Mouse (Mus musculus): ENCODE measurements at regions not wholly inside any gene's neighbourhood (a gene's known extent, or its start where the extent isn't known, plus 50 kb on each side); places are given as distances from the start of the nearest gene placed in this dataset.
A peak's percentile ranks its signal among the peaks of the same experiment; 100 is the strongest.

- no peak for DNase-seq
Measured at GRCm38 (mm10) chr8:128059817-128060216, 298.6 kb upstream of the Nrp1 start.

- DNase-seq = no peak
Measured at GRCm38 (mm10) chr8:128064211-128064610, 294.2 kb upstream of the Nrp1 start.

- no peak for DNase-seq
Measured at GRCm38 (mm10) chr8:128065127-128065526, 293.3 kb upstream of the Nrp1 start.

GRCm38 (mm10) chr8:128065964-128066680 is 292.3 kb upstream of the Nrp1 start:
- peak; percentile 8 for DNase-seq

DNA sequence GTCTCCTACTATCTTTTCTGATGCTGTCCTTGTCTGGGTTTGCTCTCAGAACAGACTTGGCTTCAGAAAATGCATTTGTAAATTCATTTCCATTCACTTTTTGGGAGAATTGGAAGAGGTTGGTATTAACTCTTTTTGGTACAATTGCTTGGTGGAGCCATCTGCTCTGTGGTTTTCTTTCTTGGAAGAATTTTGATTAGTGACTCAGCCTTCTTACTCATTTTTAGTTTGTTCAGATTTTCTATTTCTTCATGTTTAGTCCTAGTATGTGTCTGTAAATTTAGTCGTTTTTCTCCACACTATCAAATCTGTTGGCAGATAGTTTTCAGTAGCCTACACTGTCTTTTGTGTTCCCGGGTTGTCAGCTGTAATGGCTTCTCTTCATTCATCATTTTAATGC is 288.7 kb upstream of the Nrp1 start:
- no peak for DNase-seq

DNA sequence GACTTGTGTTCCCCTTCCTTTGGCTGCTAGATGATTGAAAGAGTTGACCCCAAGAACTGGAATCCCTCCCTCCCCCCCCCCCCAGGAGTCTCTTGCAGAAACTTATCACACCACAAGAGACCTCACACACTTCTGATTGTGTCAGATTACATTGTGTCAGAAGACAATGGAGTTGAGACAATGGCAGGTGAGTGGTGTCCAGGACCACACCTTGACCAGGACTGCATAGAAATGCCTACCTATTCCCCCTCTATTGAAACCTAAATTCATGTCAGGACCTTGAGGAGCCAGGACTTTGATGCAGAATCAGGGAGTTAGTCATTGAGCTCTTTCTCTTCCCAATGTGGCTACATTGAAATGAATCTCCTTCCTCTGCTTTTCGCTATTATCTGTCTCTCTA is 282.8 kb upstream of the Nrp1 start:
- no peak for DNase-seq

DNA sequence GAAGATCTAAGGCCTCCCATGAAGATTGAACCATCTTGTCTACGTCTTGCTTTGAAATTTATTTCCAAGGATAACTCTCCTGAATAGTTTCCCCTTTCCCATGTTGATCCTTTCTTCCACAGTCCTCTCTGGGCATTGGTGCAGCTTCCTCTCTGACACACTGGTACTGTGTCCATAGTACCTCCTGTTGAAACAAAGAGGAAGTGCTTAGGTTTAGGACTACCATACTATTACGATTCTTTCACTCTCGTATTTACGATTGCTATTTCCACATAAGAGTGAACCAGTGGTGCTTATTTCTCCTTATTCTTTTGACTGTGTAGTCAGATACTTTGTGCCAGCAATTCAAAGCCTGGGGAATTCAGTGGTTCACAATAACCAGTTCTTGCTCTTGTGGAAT is 282.2 kb upstream of the Nrp1 start:
- no peak for DNase-seq

DNA sequence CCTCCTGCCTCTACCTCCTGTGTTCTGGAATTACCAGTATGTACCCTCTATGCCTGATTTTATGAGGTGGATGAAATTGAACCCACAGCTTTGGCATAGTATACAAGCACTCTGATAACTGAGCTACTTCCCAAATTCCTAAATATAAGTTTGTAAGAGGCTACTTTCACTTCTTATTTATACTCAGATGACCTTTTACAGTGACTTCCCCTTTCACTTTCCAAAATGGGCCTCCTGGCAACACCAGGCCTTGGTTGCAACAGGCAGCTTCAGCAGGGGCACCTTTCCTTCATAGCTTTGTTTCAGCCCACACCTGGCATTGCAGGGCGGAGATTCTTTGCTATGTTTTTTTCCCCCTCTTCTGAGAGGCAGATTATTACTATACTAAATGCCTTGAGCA is 279.7 kb upstream of the Nrp1 start:
- DNase-seq = no peak

GRCm38 (mm10) chr8:128085800-128086199 is 272.6 kb upstream of the Nrp1 start:
- DNase-seq = no peak

- no peak for DNase-seq
Measured at GRCm38 (mm10) chr8:128087500-128087899, 270.9 kb upstream of the Nrp1 start.

- DNase-seq = no peak
Measured at GRCm38 (mm10) chr8:128092826-128093225, 265.6 kb upstream of the Nrp1 start.

GRCm38 (mm10) chr8:128095451-128095850 is 263.0 kb upstream of the Nrp1 start:
- no peak for DNase-seq

DNA sequence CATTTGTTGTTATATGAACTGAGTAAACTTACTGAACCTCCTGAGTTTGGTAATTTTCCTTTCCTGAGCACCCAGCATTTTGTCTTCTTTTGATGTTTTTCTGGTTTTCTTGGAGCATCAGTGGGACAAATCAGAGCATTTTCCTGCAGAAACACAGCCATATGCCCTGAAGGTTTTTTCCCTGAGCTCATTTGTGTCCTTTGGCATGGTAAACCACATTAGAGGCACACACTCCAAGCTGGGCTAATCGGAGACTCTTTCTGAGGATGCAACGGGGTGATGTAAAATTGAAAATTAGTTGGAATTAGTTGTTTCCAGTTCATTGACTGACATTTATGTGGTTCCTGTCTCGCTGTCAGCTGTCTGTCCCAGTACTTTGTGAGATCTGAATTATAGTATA is 260.8 kb upstream of the Nrp1 start:
- no peak for DNase-seq

- no peak for DNase-seq
Measured at GRCm38 (mm10) chr8:128103380-128103779, 255.0 kb upstream of the Nrp1 start.

GRCm38 (mm10) chr8:128106569-128106968 is 251.8 kb upstream of the Nrp1 start:
- DNase-seq = no peak

DNA sequence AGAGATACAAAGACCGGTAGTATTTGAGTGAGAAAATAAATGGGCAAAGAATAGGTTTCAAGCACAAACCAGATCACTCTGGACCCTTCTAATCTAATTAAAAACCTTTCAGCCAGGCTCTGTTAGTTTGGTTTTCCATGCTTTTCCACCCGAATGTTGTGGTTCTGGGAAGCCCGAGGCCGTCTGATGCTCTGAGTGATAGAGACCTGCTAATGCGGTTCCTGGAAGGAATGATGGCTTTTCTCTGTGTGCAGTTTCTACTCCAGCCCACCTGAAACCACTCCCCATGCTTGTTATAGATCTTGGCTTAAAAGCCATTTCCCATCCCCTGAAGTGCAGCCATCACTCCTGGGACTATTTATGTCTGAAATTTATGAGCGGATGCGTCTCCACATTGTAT is 251.4 kb upstream of the Nrp1 start:
- DNase-seq = no peak

DNA sequence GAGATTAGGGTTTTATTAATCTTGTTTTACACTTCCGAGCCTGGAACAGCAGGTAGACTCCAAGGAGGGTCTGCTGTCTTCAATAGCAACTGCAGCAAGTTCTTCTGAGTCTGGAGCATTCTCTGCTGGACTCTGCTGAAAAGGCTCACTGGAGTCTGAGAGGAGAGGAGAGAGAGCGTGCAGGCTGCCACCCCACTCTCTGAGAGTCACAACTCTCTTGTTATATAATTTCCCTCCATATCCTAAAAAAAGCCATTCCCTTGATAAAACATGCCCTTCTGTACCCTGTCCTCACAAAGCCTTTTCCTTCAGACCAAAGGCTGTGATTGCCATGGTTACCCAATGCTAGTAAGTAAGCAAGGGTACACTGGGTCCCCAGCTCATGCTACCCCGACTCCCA is 249.4 kb upstream of the Nrp1 start:
- no peak for DNase-seq

DNA sequence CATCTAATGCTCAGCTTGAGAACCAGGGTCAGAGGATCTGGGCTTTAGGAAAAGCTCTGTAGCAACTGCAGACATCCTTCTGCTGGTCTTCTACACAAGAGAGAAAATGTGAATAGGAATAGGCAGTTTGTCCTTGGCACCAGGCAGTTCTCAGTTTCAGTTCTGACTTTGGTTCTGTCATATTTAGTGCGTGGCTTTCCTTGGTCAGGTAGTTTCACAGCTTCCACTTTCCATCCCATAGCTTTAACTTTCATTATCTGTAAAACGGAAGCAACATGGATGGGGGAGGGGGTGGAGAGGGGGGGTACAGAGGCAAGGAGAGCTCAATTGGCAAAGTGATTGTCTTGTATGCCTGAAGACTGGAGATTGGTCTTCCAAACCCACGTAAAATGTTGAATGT is 247.3 kb upstream of the Nrp1 start:
- DNase-seq = no peak

GRCm38 (mm10) chr8:128113116-128113515 is 245.3 kb upstream of the Nrp1 start:
- peak; percentile 5 for DNase-seq

DNA sequence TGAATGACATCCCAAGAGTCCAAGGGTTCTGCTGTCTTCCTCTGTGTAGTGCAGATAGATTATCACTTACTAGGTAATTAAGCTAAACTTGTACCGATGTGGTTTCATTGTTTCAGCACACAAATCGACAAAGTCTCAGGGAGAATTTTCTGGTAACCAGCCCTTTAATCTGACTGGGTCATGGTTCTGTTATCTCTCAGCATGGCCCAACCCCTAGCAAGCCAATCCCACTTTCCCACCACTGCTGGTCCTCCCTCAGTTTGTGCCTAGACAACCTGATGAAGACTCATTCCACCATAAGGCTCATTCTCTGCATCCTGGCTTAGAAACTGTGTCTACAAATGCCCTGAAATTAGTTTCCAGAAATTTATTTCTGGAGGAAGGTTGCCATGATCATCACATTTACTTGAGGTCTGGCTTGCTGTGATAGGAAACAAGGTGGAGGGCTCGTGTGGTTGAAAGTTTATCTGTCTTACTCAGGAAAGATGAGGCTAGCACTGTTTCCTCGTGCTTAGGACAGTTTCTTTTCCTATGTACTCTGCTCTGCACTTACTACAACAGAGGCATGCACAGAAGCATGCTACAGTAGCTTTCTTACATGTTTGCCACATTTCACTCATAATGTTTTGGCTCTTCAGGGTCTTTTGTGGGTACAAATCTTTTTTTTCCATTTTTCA is 217.0 kb upstream of the Nrp1 start:
- no peak for DNase-seq

- no peak for DNase-seq
Measured at GRCm38 (mm10) chr8:128148351-128148942, 210.0 kb upstream of the Nrp1 start.

- no peak for DNase-seq
Measured at GRCm38 (mm10) chr8:128155604-128156003, 202.8 kb upstream of the Nrp1 start.

DNA sequence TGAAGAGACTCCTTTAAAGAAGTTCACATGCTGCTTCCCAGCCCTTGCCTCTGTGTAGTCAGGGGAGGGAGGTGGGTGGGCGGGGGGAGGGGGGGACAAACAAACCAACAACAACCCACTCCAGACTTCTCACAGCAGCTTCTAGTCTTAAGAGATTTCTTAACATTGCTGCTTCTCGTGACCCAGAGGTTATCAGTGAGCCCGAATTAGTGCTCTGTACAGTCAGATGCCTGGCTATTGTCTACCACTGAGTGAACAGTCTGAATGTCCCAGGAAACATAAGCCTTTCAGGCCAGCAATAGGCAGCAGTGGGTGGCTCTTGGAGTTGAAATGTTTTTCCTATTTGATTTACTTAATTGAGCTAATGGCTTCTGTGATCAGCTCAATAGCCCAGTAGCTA is 202.2 kb upstream of the Nrp1 start:
- no peak for DNase-seq

GRCm38 (mm10) chr8:128162857-128163256 is 195.5 kb upstream of the Nrp1 start:
- DNase-seq = no peak
